ENCODE assay signal across 26 mouse cellular contexts in the genomic region with DNA sequence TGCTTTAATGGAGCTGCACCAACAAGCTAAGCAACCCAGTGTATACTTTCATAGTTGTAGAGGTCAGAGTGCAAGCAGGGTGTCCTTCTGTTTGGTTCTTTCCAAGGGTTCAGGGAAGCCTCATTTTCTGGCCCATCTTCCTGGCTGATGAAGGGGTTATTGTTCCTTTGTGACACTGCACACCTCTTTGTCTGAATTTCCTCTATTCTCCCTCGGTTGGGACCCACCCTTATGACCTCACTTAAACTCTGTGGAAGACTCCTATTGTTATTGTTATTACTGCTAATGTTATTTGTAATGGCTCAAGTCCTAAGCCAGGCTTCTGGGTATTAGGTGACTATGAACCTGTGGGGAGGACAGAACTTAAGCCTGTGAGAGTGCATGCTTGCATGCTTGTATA.
DNase-seq lines count a peak whose midpoint lies in the region; ATAC-seq and TF ChIP-seq lines count a peak whose summit lies in the region.
"Had no signal": no experiment of that assay in that cellular context is flagged by ENCODE, and none has a peak within 500 bp of the region (broad histone marks: within the 10 kb centered on the region; RNA-seq: fewer than 3 reads in every experiment).

No protein-coding gene starts in this region.

- no peak overlapping the region for H3K9ac ChIP-seq in heart, postnatal 0 days (replicated peaks; ENCODE audit: low read depth, low read length)
- no peak overlapping the region for H3K9ac ChIP-seq in heart, embryonic 12.5 days
- H3K9ac ChIP-seq in intestine, embryonic 16.5 days (ENCODE audit: low read depth, low read length), result no peak overlapping the region
- no peak overlapping the region for H3K9ac ChIP-seq in hindbrain, embryonic 12.5 days
- H3K9ac ChIP-seq: forebrain, embryonic 15.5 days; hindbrain, embryonic 15.5 days; intestine, embryonic 15.5 days; limb, embryonic 12.5 days; liver, postnatal 0 days; neural tube, embryonic 13.5 days had no signal

- H3K27me3 ChIP-seq in heart, postnatal 0 days (ENCODE audit: control insufficient read depth, insufficient read depth, low read length), result no peaks in the 10 kb centered on the region
- no peaks in the 10 kb centered on the region for H3K27me3 ChIP-seq in heart, embryonic 12.5 days (replicated peaks)
- H3K27me3 ChIP-seq in intestine, embryonic 16.5 days (replicated peaks; ENCODE audit: control insufficient read depth, insufficient read depth, low read length), result no peaks in the 10 kb centered on the region
- no peaks in the 10 kb centered on the region for H3K27me3 ChIP-seq in hindbrain, embryonic 12.5 days
- H3K27me3 ChIP-seq: forebrain, embryonic 15.5 days; intestine, embryonic 15.5 days; limb, embryonic 12.5 days; neural tube, embryonic 13.5 days had no signal

- DNase-seq in heart, adult 11 months, result peak; percentile 95
- no peak for DNase-seq in heart, adult 8-10 months (ENCODE audit: low spot score)
- no peak for DNase-seq in heart, postnatal 0 days (ENCODE audit: low spot score)
- DNase-seq in lung, postnatal 36 days, result peak; percentile 37
- DNase-seq in lung, postnatal 25 days (ENCODE audit: low spot score), result no peak
- DNase-seq: adrenal gland, postnatal 14 days; cerebellum, adult 9-10 months; gastrocnemius, postnatal 10 days; kidney, postnatal 25 days; liver, postnatal 0 days; retina, postnatal 1 day; right cerebral cortex, postnatal 25 days had no signal

- no peak overlapping the region for H3K4me3 ChIP-seq in heart, postnatal 0 days (ENCODE audit: low read depth, low read length)
- H3K4me3 ChIP-seq in heart, embryonic 12.5 days, result no peak overlapping the region
- no peak overlapping the region for H3K4me3 ChIP-seq in intestine, embryonic 16.5 days (ENCODE audit: low read length)
- H3K4me3 ChIP-seq in hindbrain, embryonic 12.5 days, result no peak overlapping the region
- H3K4me3 ChIP-seq: embryonic facial prominence, embryonic 10.5 days; forebrain, embryonic 15.5 days; hindbrain, embryonic 15.5 days; intestine, embryonic 15.5 days; limb, embryonic 12.5 days; midbrain, embryonic 10.5 days; myocyte; neural tube, embryonic 13.5 days had no signal

- no peaks in the 10 kb centered on the region for H3K9me3 ChIP-seq in heart, postnatal 0 days (replicated peaks; ENCODE audit: control insufficient read depth, low read length)
- no peaks in the 10 kb centered on the region for H3K9me3 ChIP-seq in heart, embryonic 12.5 days (replicated peaks)
- H3K9me3 ChIP-seq in intestine, embryonic 16.5 days (ENCODE audit: control insufficient read depth, low read length), result no peaks in the 10 kb centered on the region
- H3K9me3 ChIP-seq in hindbrain, embryonic 12.5 days (replicated peaks), result no peaks in the 10 kb centered on the region
- H3K9me3 ChIP-seq: embryonic facial prominence, embryonic 10.5 days; forebrain, embryonic 15.5 days; hindbrain, embryonic 15.5 days; intestine, embryonic 15.5 days; limb, embryonic 12.5 days; midbrain, embryonic 10.5 days; neural tube, embryonic 13.5 days had no signal

- no peak for TF ChIP-seq CTCF in heart, postnatal 0 days (IDR thresholded peaks at IDR 0.05; ENCODE audit: low read depth)

- WGBS in heart, postnatal 0 days, result 70% methylated on average over 1 of the region's 1 CpGs
- 56% methylated on average over 1 of the region's 1 CpGs for WGBS in heart, embryonic 12.5 days
- 39% methylated on average over 1 of the region's 1 CpGs for WGBS in intestine, embryonic 16.5 days
- WGBS in hindbrain, embryonic 12.5 days, result 8% methylated on average over 1 of the region's 1 CpGs

- H3K36me3 ChIP-seq in heart, postnatal 0 days (replicated peaks; ENCODE audit: control insufficient read depth, insufficient read depth, low read length), result no peaks in the 10 kb centered on the region
- no peaks in the 10 kb centered on the region; the same call in 1 of the 2 replicates for H3K36me3 ChIP-seq in heart, embryonic 12.5 days
- no peaks in the 10 kb centered on the region for H3K36me3 ChIP-seq in intestine, embryonic 16.5 days (ENCODE audit: control insufficient read depth, insufficient read depth, low read length)
- H3K36me3 ChIP-seq in hindbrain, embryonic 12.5 days, result no peaks in the 10 kb centered on the region
- H3K36me3 ChIP-seq: embryonic facial prominence, embryonic 10.5 days; forebrain, embryonic 15.5 days; hindbrain, embryonic 15.5 days; intestine, embryonic 15.5 days; limb, embryonic 12.5 days; midbrain, embryonic 10.5 days; neural tube, embryonic 13.5 days had no signal

- H3K4me1 ChIP-seq in heart, postnatal 0 days (ENCODE audit: control insufficient read depth, insufficient read depth), result peaks cover 37% of the 10 kb centered on the region
- peaks cover 70% of the 10 kb centered on the region for H3K4me1 ChIP-seq in heart, embryonic 12.5 days (replicated peaks)
- H3K4me1 ChIP-seq in intestine, embryonic 16.5 days (ENCODE audit: control insufficient read depth, insufficient read depth, low read length), result peaks cover 12% of the 10 kb centered on the region
- peaks cover 30% of the 10 kb centered on the region for H3K4me1 ChIP-seq in hindbrain, embryonic 12.5 days

- H3K27ac ChIP-seq in heart, postnatal 0 days (ENCODE audit: low read depth), result peak overlapping the region; percentile 71
- no peak overlapping the region for H3K27ac ChIP-seq in heart, embryonic 12.5 days (ENCODE audit: poor library complexity, severe bottlenecking)
- H3K27ac ChIP-seq in intestine, embryonic 16.5 days (ENCODE audit: low read length), result no peak overlapping the region
- no peak overlapping the region for H3K27ac ChIP-seq in hindbrain, embryonic 12.5 days
- H3K27ac ChIP-seq: embryonic facial prominence, embryonic 10.5 days; forebrain, embryonic 15.5 days; hindbrain, embryonic 15.5 days; intestine, embryonic 15.5 days; limb, embryonic 12.5 days; macrophage; neural tube, embryonic 13.5 days had no signal

- no peak overlapping the region for H3K4me2 ChIP-seq in heart, postnatal 0 days (ENCODE audit: low read depth, low read length)
- H3K4me2 ChIP-seq in heart, embryonic 12.5 days, result no peak overlapping the region
- H3K4me2 ChIP-seq in intestine, embryonic 16.5 days (ENCODE audit: low read depth, low read length), result no peak overlapping the region
- no peak overlapping the region for H3K4me2 ChIP-seq in hindbrain, embryonic 12.5 days (replicated peaks)
- H3K4me2 ChIP-seq: forebrain, embryonic 15.5 days; hindbrain, embryonic 15.5 days; intestine, embryonic 15.5 days; limb, embryonic 12.5 days; liver, embryonic 11.5 days; neural tube, embryonic 13.5 days had no signal

- no peak for TF ChIP-seq EP300 in heart, postnatal 0 days (IDR thresholded peaks at IDR 0.05; ENCODE audit: low read depth)

- ATAC-seq in heart, postnatal 0 days (ENCODE audit: insufficient read depth, low read depth), result no peak
- ATAC-seq in heart, embryonic 12.5 days (ENCODE audit: insufficient number of reproducible peaks, low FRiP score), result no peak
- no peak for ATAC-seq in intestine, embryonic 16.5 days
- ATAC-seq in hindbrain, embryonic 12.5 days (ENCODE audit: low FRiP score), result no peak
- ATAC-seq: forebrain, embryonic 15.5 days; intestine, embryonic 15.5 days; liver, postnatal 0 days; midbrain, embryonic 16.5 days had no signal

Comparison
In these comparisons a context has a peak if more than half of its experiments do, and no peak if none do; other contexts are left out.
1. DNase-seq: peak in heart, adult 11 months (single experiment) and lung, postnatal 36 days (single experiment); none in heart, adult 8-10 months (single experiment), heart, postnatal 0 days (single experiment) and lung, postnatal 25 days (single experiment).